Mouse (Mus musculus) Muller cell, postnatal 12 days (primary cell): ENCODE results near the gene Hist1h4c.
A peak's percentile ranks its signal among the peaks of the same experiment; 100 is the strongest.

Experiments
- DNase-seq: peaks from one replicate; pipeline ENCODE4 v3.0.0-alpha.2; 2015; ENCODE audit errors: inconsistent ontology term

The Hist1h4c gene

DNA sequence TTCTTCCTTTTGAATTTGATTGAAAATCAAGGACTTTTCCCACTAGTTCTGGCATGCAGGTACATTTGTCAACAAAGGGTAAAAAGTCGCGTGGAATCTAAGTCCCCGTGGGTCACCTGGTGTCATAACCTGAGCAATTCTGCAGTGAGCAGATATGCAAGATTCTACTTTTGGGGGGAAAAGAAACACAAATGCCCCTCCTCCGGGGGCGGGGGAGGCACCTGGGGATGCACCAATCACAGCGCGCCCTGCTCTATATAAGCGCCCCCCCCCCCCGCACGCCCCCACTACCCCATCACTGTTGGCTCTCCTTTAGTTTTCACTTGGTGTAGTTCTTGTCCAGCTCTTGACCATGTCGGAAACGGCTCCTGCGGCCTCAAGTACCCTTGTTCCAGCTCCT, 2.7 kb downstream of the Hist1h4c start, which contains the start of gene Hist1h1t:
Hist1h1t (plus strand) TSS at position 301 of the 400 bp plus-strand sequence.
- no peak for DNase-seq

DNA sequence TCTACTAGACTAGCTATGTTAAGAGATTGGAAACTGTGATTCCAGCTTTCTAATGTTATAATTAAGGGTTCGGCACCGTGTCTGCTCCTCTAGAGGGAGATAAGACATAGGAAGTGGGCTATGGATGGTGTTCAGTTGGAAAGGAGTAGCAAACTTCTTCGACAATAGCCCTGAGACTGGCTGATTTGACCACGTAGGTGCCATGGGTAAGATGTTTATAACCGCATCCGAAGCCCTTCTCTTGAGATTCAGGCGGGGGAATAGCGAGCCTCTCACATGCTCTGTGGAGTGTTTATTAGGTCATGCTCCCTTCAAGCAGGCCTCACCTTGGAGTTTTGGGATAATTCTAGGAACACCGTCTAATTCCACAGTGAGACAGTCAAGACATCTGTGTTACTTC, 3.3 kb downstream of the Hist1h4c start:
- no peak for DNase-seq

GRCm38 (mm10) chr13:23693856-23694440, 4.3 kb downstream of the Hist1h4c start:
- DNase-seq = no peak

DNA sequence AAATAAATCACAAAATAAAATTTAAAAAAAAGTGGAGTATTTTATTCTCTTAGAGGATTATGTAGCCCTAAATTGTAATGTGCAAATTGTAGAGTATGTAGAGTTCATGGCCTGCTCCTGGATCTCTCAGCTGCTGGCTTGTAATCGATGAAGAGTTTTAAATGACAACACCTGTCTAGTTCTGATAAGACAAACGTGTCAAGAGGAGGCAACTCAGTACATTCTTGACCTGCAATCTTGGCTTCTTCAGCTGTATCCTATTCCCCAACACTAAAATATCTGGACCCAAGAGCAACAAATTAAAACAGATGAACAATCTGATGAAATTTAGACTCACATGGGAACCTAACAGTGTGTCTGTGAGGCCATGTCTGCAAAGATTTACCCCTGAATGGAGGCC, 8.8 kb downstream of the Hist1h4c start:
- no peak for DNase-seq

DNA sequence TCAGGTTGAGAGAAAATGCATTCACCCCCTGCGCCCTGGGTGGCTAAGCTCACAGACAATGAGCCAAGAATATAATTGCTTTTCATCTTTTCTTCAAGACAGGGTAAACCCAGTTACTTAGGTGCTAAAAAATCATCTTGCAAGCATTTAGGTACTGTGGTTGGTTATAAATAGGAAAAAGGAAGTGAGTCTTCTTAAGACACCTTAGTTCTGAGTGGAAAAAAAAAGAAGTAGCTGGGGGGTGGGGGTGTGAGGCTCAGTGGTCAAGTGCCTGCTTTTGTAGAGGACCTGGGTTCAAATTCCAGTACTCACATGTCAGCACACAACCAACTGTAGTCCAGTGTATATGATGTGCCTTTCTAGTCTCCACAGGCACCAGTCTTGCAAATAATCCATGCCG, 9.3 kb downstream of the Hist1h4c start:
- DNase-seq = no peak

- DNase-seq = no peak
Measured at GRCm38 (mm10) chr13:23687907-23688306, 10.3 kb downstream of the Hist1h4c start.

DNA sequence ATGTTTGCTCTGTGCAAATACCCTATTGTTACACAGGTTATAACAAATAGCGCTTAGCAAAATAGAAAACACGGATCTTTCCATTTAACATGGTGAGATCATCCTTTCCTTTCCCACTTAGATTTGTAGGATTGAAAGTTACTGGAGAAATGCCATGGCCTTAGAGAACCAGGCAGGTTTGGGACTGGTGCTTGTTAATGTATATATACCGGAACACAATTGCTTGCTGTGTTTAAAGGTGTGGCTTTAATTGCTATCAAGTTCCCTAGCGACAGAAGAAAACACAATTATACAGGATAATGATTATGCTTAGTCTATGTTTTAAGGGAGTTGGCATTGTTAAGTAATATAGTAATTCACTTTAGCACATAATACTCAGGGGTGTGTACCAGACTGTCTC, 11.1 kb downstream of the Hist1h4c start:
- DNase-seq = no peak

GRCm38 (mm10) chr13:23685966-23686365, 12.3 kb downstream of the Hist1h4c start:
- peak; percentile 14 for DNase-seq

GRCm38 (mm10) chr13:23685121-23685861, 13.0 kb downstream of the Hist1h4c start:
- peak; percentile 74 for DNase-seq

DNA sequence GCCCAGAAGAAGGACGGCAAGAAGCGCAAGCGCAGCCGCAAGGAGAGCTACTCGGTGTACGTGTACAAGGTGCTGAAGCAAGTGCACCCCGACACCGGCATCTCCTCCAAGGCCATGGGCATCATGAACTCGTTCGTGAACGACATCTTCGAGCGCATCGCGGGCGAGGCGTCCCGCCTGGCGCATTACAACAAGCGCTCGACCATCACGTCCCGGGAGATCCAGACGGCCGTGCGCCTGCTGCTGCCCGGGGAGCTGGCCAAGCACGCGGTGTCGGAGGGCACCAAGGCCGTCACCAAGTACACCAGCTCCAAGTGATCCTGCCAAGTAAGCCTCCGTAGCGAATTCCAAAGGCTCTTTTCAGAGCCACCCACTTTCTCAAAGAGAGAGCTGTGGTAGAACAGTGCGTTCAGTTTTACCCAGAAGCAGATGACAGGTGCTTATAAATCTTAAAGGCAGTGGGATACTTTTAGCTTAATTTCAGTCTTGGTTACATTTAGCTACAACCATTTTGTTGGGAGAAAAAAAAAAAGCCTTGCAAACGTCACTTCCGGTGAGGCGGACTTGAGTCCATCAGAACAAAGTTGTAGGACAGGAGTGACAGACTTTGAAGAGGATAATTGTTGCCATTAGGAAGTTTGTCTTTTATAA, 13.8 kb downstream of the Hist1h4c start:
- DNase-seq = peak; percentile 85

- peak; percentile 99 for DNase-seq
Measured at GRCm38 (mm10) chr13:23683755-23684281, 14.4 kb downstream of the Hist1h4c start, which contains the start of the genes Hist1h2ac and Hist1h2bc. Gene Hist1h2ac (minus strand): TSS chr13:23683948. Gene Hist1h2bc (plus strand): TSS chr13:23684199.

DNA sequence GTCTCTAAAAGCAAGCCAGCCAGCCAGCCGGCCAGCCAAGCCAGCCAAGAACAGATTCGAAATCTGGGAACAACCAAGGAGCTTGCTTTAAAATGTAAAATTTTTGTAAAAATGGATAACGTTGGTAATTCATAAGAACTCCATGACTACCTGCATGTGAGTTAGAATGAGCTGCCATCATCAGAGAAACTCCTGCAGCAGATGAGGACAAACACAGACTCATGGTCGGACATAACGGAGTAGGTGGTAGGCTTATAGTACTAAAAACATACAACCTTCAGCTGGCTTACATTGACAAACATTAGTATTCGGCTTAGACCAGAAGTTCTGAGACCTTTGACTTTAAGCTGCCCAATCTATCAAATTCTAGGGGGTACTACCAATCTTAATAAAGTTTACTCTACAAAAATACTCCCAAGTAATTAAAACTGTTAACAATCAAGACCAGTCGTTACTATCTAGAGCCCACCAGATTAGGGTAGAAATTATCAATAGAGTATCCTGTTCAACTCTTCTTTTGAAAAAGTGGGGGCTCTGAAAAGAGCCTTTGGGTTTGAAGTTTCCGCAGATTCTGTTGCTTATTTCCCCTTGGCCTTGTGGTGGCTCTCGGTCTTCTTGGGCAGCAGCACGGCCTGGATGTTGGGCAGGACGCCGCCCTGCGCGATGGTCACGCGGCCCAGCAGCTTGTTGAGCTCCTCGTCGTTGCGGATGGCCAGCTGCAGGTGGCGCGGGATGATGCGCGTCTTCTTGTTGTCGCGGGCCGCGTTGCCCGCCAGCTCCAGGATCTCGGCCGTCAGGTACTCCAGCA, 15.1 kb downstream of the Hist1h4c start:
- peak; percentile 57 for DNase-seq

GRCm38 (mm10) chr13:23682623-23682946, 15.7 kb downstream of the Hist1h4c start:
- DNase-seq = no peak

DNA sequence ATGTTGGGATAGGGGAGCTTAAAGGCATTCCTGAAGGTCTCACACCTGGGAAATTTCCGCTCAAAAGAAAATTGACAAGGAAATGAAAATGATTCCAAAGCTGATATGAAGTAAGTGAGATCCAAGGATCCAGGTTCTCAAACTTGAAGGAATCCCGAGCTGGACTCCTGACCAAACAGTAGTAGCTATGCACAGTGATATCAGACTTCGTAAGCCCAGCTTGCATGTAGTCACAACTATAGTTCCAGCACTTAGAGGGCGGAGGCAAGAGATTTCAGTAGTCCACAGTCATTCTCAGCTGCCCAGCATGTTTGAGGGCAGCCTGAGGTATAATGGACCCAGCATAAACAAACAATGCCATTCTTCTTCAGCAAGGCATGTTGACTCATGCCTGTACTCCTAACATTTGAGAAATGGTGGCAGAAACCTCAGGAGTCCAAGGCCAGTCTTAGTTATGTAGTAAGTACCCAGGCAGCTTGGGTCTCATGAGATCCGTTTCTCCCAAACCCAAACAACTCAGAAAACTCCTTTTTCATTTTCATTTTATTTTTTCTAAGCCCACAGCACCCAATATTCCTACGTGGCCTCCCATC, 16.2 kb downstream of the Hist1h4c start:
- DNase-seq = no peak

DNA sequence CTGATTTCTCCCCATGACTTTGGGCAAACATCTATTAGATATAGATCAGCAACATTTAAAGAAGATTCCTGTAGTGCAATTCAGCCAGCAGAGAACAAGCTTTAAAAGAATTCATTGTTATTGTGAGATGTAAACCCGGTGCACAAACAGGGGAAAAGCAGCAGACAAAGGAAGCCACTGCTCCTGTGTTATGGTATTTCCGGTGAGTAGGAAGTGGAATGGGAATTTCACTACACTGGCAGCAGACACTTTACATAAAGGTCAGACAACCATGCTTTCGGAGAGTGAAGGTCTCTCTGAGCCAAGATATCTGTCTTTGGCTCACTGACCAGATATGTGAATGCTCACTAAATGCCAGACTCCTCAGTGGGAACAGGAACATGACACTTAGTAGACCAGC, 35.7 kb downstream of the Hist1h4c start:
- no peak for DNase-seq

GRCm38 (mm10) chr13:23659636-23660366, 38.5 kb downstream of the Hist1h4c start:
- DNase-seq = peak; percentile 63
